Comparison of ENCODE assay signal across 8 mouse cellular contexts in the genomic region with DNA sequence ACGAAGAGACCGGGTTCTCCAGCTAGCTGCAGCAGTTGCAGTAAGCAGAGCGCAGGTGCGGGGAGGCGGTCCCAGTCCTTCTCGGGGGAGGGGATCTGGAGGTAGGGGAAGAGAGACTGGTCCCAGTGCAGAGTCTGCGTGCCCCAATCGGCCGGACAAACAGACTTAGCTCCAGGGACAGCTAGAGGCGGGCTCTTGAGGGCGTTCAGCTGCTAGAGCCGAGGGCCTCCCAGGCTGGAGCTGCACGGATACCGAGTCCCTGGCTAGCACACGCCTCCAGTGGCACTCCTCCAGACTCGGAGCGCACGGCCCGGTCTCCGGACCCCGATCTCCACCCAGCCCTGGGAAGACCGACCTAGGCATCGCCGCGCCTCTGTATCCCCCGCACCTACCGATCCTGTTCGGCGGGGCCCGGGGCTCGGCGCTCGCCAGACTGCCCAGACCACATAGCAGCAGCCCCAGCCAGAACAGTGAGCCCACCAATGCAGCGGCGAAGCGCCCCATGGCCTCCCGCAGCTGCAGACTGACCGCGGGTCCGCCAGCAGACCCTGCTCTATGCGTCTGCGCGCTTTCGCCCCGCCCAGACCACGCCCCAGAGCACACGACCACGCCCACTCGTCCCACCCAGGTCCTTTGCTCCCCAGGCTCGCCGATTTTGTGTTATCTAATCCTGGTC. TPM values are rescaled to one million over a fixed set of nuclear protein-coding genes. Genes with fewer than 3 reads are reported as not detected.
DNase-seq lines count a peak whose midpoint lies in the region; ATAC-seq lines count a peak whose summit lies in the region.

A gene (minus strand): TSS at position 574 of the 676 bp plus-strand sequence.

- H3K9ac ChIP-seq in lung, embryonic 16.5 days (ENCODE audit: low read length), result peak within 1 kb of the TSS; percentile 91

- H3K4me2 ChIP-seq in lung, embryonic 16.5 days (ENCODE audit: low read depth, low read length), result peak within 1 kb of the TSS; percentile 89

- H3K4me1 ChIP-seq in hindbrain, embryonic 10.5 days (replicated peaks), result peaks cover 36% of the 10 kb centered on the region
- H3K4me1 ChIP-seq in lung, embryonic 16.5 days (replicated peaks; ENCODE audit: control insufficient read depth, insufficient read depth, low read length), result peaks cover 12% of the 10 kb centered on the region

- peak within 1 kb of the TSS; percentile 91 for H3K4me3 ChIP-seq in hindbrain, embryonic 10.5 days
- H3K4me3 ChIP-seq in lung, embryonic 16.5 days (ENCODE audit: low read length), result peak within 1 kb of the TSS; percentile 97

- peaks cover 14% of the 10 kb centered on the region; the same call in 1 of the 2 replicates for H3K27me3 ChIP-seq in hindbrain, embryonic 10.5 days (ENCODE audit: insufficient read depth, poor library complexity, severe bottlenecking)
- no peaks in the 10 kb centered on the region for H3K27me3 ChIP-seq in lung, embryonic 16.5 days (ENCODE audit: control insufficient read depth, insufficient read depth, low read depth, low read length)

- DNase-seq in NIH3T3 (ENCODE audit: low read depth), result peak; percentile 91
- DNase-seq in cerebellum, adult 9-11 months, result peak; percentile 90
- peak; percentile 73 to 85 for DNase-seq in frontal cortex, adult 2 months (ENCODE audit: extremely low spot score in 1 of 2, low spot score in 1 of 2)
- DNase-seq in hindbrain, embryonic 10.5 days (ENCODE audit: low spot score), result peak; percentile 91
- peak; percentile 86 for DNase-seq in layer of hippocampus, adult 9-11 months
- peak; percentile 84 for DNase-seq in ovary, postnatal 10 days (ENCODE audit: low spot score)
- DNase-seq in thymus, postnatal 0 days (ENCODE audit: low spot score), result peak; percentile 85

- WGBS in hindbrain, embryonic 10.5 days, result under 1% methylated on average over 51 of the region's 51 CpGs
- 0% methylated on average over 51 of the region's 51 CpGs for WGBS in lung, embryonic 16.5 days

- H3K36me3 ChIP-seq in hindbrain, embryonic 10.5 days, result peaks cover 32% of the 10 kb centered on the region
- H3K36me3 ChIP-seq in lung, embryonic 16.5 days (ENCODE audit: control insufficient read depth, insufficient read depth, low read length), result peaks cover 11% of the 10 kb centered on the region

- peak within 1 kb of the TSS; percentile 93 for H3K27ac ChIP-seq in hindbrain, embryonic 10.5 days
- peak within 1 kb of the TSS; percentile 89 for H3K27ac ChIP-seq in lung, embryonic 16.5 days (ENCODE audit: low read length)

- no peaks in the 10 kb centered on the region for H3K9me3 ChIP-seq in hindbrain, embryonic 10.5 days
- H3K9me3 ChIP-seq in lung, embryonic 16.5 days (ENCODE audit: control insufficient read depth, low read length), result no peaks in the 10 kb centered on the region

- peak; percentile 97 for ATAC-seq in lung, embryonic 16.5 days (ENCODE audit: low read depth)

RNA-seq across cellular contexts. Expression of the gene that starts here (rescaled TPM):
- polyA plus RNA-seq in frontal cortex, adult 2 months (2012; rRNA removed), result 57.1 and 69.2 TPM in 2 replicates
- 87.1 and 99.4 TPM in 2 replicates for polyA plus RNA-seq in hindbrain, embryonic 10.5 days (2016; fragmentation: Nextera tagmentation; extraction: Ambion mirVana)
- polyA plus RNA-seq in lung, embryonic 16.5 days (2015; fragmentation: Nextera tagmentation; extraction: Ambion mirVana), result 85.4 and 88.9 TPM in 2 replicates
- polyA plus RNA-seq in thymus, postnatal 0 days (2015; fragmentation: Nextera tagmentation; extraction: Ambion mirVana), result 28.8 and 32.8 TPM in 2 replicates

Comparison
In these comparisons a context has a peak if more than half of its experiments do, and no peak if none do; other contexts are left out.
1. Peak in every context shown above with its lines: DNase-seq, ATAC-seq, H3K4me3 ChIP-seq and H3K27ac ChIP-seq.